Mouse (Mus musculus) neutrophil, adult 5-6 weeks (primary cell): ENCODE data around the gene Kif26a. TPM values are rescaled to one million over a fixed set of nuclear protein-coding genes. Genes with fewer than 3 reads are reported as not detected.

Source experiments
- ATAC-seq: fragments of 151-379, 151-347 bp; 2 replicates; pipeline ENCODE4 v1.8.0; 2017; ENCODE audit warnings: mild to moderate bottlenecking, moderate TSS enrichment; ENCODE audit not compliant: insufficient number of reproducible peaks, poor library complexity, low FRiP score, severe bottlenecking; ENCODE audit errors: extremely low read depth
- total RNA-seq: library from RNA; stranded (forward); fragments of 200-1000 nt; gene quantifications from 2 replicates; pipeline ENCODE4 v1.2.3, GENCODE M21; 2017

The Kif26a gene
- not detected in 2 replicates for total RNA-seq

- no peak for ATAC-seq
These were observed at the start of gene Kif26a for GRCm38 (mm10) chr12:112145875-112146651. Kif26a (plus strand) TSS chr12:112146208.

GRCm38 (mm10) chr12:112096733-112097117 is 49.3 kb upstream of the Kif26a start:
- ATAC-seq = no peak

GRCm38 (mm10) chr12:112100106-112100505 is 45.9 kb upstream of the Kif26a start:
- ATAC-seq = no peak

GRCm38 (mm10) chr12:112101045-112101444 is 45.0 kb upstream of the Kif26a start:
- no peak for ATAC-seq

GRCm38 (mm10) chr12:112103179-112103578 is 42.8 kb upstream of the Kif26a start:
- ATAC-seq = no peak

DNA sequence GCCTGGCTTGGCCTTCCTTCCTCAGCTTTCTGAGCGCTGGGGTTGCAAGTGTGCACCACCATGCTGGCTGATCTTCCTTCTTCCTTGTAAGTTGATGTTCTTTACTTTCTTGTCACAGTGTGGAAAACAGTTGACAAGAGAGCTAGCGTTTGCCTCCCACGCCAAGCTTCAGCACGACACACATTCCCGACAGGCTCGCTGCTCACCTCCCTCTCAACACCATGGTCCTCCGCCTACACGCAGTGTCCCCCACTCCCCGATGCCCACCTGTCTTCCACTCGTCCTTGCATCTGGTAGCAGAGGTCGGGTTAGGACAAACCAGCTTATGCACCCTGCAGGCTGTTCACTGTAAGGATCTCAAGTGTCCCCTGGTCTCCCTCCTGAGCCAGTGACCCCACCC is 41.1 kb upstream of the Kif26a start:
- ATAC-seq = no peak

- no peak for ATAC-seq
These were observed 39.5 kb upstream of the Kif26a start, which contains the start of gene Aspg for GRCm38 (mm10) chr12:112106541-112106971. Aspg (plus strand) TSS chr12:112106679.

DNA sequence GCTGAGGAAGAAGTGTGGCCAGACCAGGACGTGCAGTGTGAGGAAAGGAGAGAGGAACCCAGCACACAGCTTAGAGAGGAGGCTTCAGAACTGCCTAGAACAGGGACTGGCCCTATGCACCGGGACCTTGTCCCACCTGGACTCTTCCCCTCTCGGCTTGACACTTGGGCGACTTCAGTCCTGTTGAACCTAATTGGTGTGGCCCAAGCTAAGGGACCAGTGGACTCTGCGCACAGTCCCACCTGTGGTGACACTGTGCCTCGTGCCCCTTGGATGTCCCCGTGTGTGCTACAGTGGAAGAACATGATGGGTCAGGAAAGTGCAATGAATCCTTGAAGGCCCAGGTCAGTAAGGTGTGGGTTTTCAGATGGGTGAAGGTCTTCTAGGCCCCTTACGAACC is 38.3 kb upstream of the Kif26a start:
- no peak for ATAC-seq

GRCm38 (mm10) chr12:112108696-112109445 is 37.1 kb upstream of the Kif26a start:
- no peak for ATAC-seq

DNA sequence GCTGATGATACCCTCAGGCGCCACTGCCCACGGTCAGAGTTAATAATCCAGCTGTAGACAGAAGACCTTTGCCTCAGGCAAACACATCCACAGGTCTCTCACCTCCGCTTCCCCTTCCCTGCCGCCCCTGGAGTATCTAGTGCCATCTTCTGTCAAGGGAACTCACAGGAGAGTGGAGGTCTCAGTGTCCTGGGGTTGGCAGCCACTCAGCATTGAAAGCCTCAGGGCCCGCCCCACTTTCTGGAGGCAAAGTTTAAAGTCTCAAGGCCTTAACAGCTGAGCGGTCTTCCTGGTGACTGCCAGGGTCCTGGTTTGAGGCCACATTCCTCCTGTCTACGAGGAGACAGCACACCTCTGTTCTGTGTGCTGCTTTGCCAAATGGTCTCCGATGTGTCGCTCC is 36.3 kb upstream of the Kif26a start:
- ATAC-seq = no peak

DNA sequence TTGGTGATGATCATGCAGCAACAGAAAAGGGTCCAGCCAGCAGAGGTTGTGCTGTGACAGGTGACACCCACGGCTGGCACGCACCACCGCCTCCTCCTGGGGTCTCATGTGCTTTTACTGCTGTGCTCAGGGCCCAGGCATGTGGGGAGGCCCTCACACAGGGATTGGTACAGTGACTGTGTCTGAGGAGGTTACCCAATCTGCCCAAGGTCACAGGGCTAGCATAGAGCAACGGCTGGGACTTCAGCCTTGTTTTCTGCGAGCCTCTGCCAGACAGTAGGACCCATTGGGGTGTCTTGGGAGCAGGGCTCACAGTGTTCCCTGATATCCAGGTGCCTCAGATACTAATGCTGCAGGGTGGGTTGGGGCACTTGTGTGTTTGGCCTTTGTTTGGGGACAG is 34.7 kb upstream of the Kif26a start:
- no peak for ATAC-seq

GRCm38 (mm10) chr12:112112235-112112634 is 33.8 kb upstream of the Kif26a start:
- no peak for ATAC-seq

DNA sequence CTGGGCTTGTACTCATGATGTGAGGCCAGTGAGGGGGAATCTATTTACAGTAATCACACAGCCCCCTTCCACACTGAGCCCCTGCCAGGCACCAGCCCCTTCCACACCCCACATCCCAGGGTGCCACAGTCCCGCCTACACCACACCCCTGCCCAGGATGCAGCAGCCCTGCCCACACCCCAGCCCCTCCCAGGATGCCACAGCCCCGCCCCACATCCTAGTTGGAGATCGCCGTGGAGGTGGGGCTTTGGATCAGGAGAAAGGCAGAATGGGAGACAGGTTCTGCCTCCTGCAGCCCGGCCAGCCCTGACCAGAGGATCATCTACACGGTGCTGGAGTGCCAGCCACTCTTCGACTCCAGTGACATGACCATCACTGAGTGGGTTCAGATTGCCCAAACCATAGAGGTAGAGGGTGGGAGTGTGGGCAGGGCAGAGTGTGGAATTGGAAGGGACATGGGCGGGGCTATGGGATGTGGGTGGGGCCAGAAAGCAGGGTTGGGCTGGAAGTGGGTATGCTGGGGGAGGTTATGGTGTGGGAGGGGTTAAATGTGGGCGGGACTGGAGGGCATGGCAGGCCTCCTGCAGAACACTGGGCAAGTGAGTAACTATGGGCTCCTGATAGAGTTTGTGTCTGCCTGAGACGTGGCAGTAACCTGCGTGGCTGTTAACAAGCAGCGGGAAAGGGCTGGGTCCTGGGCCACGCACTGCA is 33.2 kb upstream of the Kif26a start:
- no peak for ATAC-seq

- peak; percentile 47 for ATAC-seq
These were observed 32.3 kb upstream of the Kif26a start for GRCm38 (mm10) chr12:112113710-112114109.

GRCm38 (mm10) chr12:112117006-112117405 is 29.0 kb upstream of the Kif26a start:
- ATAC-seq = no peak

DNA sequence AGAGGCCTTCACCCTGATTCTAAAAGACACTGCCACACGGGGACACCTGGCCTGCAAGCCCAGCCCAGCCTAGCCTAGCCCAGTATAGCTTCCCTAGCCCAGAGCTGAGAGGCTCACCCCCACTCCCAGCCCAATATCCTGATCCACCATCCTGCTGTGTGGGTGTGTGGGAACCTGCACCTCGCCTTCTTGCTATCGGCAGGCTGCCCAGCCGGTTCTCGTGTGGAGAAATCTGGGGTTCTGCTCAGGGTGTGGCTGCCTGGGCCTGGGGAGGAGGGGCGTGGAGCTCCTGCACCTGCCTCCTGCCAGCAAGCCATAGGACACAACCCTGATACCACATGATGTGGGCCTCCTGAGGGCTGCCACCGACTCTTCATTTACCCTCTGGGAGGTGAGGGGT is 28.4 kb upstream of the Kif26a start:
- ATAC-seq = no peak

GRCm38 (mm10) chr12:112121188-112121587 is 24.8 kb upstream of the Kif26a start:
- ATAC-seq = no peak

GRCm38 (mm10) chr12:112125903-112126302 is 20.1 kb upstream of the Kif26a start:
- ATAC-seq = no peak; the same call in 1 of the 2 replicates

DNA sequence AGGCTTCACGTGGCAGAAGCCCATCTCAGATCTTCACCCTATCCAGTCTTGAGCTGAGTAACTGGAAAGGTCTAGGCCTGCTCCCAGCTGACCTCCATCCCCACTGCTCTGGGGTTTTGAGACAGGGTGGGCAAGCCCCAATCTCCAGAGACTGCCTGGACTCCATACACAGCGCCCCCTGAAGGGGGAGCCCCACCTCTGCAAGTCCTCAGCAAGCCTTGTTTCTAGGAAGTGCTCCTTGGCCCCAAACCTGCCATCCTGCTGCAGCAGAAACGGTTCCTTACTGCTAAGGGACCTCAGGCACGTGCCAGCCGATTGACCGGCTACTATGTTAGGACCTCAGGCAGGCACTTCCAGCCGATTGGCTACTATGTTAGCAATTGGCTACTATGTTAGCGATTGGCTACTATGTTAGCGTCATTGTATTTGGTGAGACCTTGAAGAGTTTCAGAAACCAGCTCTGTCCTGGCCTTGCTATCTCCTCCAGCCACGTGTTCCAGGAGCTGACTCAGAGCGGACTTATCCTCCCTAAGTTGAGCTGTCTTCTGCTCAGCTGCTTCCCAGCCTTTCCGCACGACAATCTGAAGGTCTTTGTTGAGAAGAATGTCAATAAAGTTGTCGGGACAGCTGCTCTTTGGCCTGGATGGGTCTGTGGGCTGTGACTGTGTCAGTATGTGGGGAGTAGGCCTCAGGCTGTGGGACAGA is 18.9 kb upstream of the Kif26a start:
- ATAC-seq = no peak
